Mouse (Mus musculus) thymus, postnatal 0 days (tissue): ENCODE data around the gene Cuzd1. TPM values are rescaled to one million over a fixed set of nuclear protein-coding genes. Genes with fewer than 3 reads are reported as not detected.

Experiments
- DNase-seq: peaks from one replicate; pipeline ENCODE4 v3.0.0-alpha.2; 2015; ENCODE audit warnings: low spot score
- polyA plus RNA-seq: library from polyadenylated mRNA; unstranded; fragments of >200 nt; fragmentation: Nextera tagmentation; extraction: Ambion mirVana; gene quantifications from 2 replicates; pipeline ENCODE4 v1.2.1, GENCODE M21; 2015

Gene Cuzd1
- polyA plus RNA-seq, 1 experiment from 2014 or later: 0.23 TPM

DNA sequence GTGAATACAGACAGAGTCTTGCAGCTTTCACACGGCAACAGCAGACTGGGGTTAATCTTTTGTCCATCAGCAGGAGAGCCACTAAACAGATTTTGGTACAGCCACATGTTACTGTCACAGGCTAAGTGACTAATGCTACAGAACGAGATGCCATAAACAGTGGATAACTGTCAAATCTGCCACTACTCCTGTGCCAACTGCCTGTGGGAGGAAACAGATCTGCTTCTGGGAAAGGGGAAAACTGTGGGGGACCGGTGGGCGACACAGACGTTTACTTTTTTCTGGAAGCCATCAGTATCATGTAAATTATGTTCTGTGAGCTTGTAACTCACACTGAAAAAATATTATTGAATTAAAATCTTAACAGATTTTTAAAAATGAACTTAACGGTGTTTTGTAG is 61.1 kb downstream of the Cuzd1 start:
- no peak for DNase-seq

Other genes with a start within 250 kb of the Cuzd1 start
- not detected in 2 replicates for gene 4933402N03Rik, start 176.0 kb downstream of the Cuzd1 start, polyA plus RNA-seq
- 0.04 and 0.22 TPM in 2 replicates for gene 5430419D17Rik, start 147.9 kb downstream of the Cuzd1 start, polyA plus RNA-seq
- not detected in 2 replicates for gene Fam24b, start 7.2 kb upstream of the Cuzd1 start, polyA plus RNA-seq
- gene Fam24a, start 11.6 kb upstream of the Cuzd1 start, polyA plus RNA-seq: not detected in 2 replicates
- 16.7 and 16.8 TPM in 2 replicates for gene 2310057M21Rik, start 40.5 kb upstream of the Cuzd1 start, polyA plus RNA-seq
- 45.6 and 51.3 TPM in 2 replicates for gene Pstk, start 48.8 kb upstream of the Cuzd1 start, polyA plus RNA-seq
- gene Ikzf5, start 88.2 kb upstream of the Cuzd1 start, polyA plus RNA-seq: 16.2 and 16.3 TPM in 2 replicates
- gene Acadsb, start 88.3 kb upstream of the Cuzd1 start, polyA plus RNA-seq: 37.3 and 37.8 TPM in 2 replicates
- not detected in 2 replicates for gene Hmx3, start 220.6 kb upstream of the Cuzd1 start, polyA plus RNA-seq
- gene Hmx2, start 226.5 kb upstream of the Cuzd1 start, polyA plus RNA-seq: 0.08 TPM in 1 of 2 replicates, not detected in the other
- gene Bub3, start 237.9 kb upstream of the Cuzd1 start, polyA plus RNA-seq: 273 and 284 TPM in 2 replicates